Mouse (Mus musculus): Measurements from ENCODE around the gene Cacna1c. TPM values are rescaled to one million over a fixed set of nuclear protein-coding genes. Genes with fewer than 3 reads are reported as not detected.

Cacna1c gene
- polyA plus RNA-seq, 1 experiment from 2014 or later, result 7.3 TPM

GRCm38 (mm10) chr6:119082662-119083061 lies 113.6 kb downstream of the Cacna1c start:
- Histone ChIP-seq H3K4me2 (replicated peaks) (no peak overlapping the region), H3K4me3 (no peak overlapping the region), H3K4me1 (no peaks in the 10 kb centered on the region), H3K36me3 (no peaks in the 10 kb centered on the region), H3K9me3 (replicated peaks) (no peaks in the 10 kb centered on the region), H3K27me3 (no peaks in the 10 kb centered on the region), H3K9ac (no peak overlapping the region), H3K27ac (no peak overlapping the region)
- WGBS, result 72% methylated on average over 8 of the region's 8 CpGs
- ATAC-seq (ENCODE audit: low FRiP score), result no peak

GRCm38 (mm10) chr6:119081650-119082049 lies 114.6 kb downstream of the Cacna1c start:
- H3K9ac ChIP-seq, result no peak overlapping the region
- no peaks in the 10 kb centered on the region for H3K4me1 ChIP-seq
- 96% methylated on average over 12 of the region's 12 CpGs for WGBS
- H3K4me3 ChIP-seq, result no peak overlapping the region
- no peaks in the 10 kb centered on the region for H3K27me3 ChIP-seq
- H3K27ac ChIP-seq, result no peak overlapping the region
- no peak for ATAC-seq (ENCODE audit: low FRiP score)
- H3K36me3 ChIP-seq, result no peaks in the 10 kb centered on the region
- no peak overlapping the region for H3K4me2 ChIP-seq (replicated peaks)
- H3K9me3 ChIP-seq (replicated peaks), result no peaks in the 10 kb centered on the region

DNA sequence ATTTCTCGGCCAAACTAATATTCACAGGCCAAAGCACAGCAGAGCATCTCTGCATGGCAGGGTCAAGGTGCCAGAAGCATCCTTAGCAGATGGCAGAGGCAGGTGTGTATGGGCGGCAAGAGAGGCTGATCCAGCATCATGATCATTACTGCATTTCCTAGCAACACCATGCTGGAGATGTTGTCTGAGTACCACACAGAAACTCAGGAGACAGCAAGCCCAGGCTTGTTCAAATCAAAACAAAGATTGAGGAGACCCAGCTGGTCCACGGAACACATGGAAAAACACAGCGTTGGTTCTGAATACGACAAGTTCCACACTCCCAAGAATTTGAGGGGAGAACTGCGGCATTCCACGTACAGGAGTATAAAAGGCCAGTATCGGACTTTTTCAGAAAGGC lies 116.6 kb downstream of the Cacna1c start:
- ATAC-seq (ENCODE audit: low FRiP score), result no peak
- WGBS, result 75% methylated on average over 8 of the region's 8 CpGs

DNA sequence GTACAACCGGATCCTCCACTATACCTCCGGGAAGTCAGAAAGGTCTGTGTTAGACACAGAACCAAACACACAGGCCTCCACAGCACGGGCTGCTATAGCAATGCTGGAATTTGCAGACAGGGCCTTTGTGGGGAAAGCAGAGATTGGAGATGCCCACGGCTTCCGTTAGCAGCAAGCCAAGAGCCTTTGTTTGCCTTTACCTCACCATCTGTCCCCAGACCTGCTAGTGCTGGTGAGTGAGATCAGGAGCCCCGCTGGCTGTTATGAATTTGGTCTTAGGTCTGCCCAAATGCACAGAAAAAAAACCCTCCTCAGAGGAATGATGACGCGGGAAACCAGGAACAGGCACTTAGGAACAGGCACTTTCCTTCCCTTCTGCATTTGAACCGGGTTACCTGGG lies 117.3 kb downstream of the Cacna1c start:
- Histone ChIP-seq H3K9ac (no peak overlapping the region), H3K9me3 (replicated peaks) (no peaks in the 10 kb centered on the region), H3K36me3 (no peaks in the 10 kb centered on the region), H3K27me3 (no peaks in the 10 kb centered on the region), H3K4me3 (no peak overlapping the region), H3K4me1 (no peaks in the 10 kb centered on the region), H3K4me2 (replicated peaks) (no peak overlapping the region), H3K27ac (no peak overlapping the region)
- WGBS, result 79% methylated on average over 9 of the region's 9 CpGs
- ATAC-seq (ENCODE audit: low FRiP score), result no peak

More for the DNA sequence above, 116.6 kb downstream of the Cacna1c start:
- no peaks in the 10 kb centered on the region for H3K36me3 ChIP-seq
- no peak overlapping the region for H3K4me3 ChIP-seq
- H3K9me3 ChIP-seq (replicated peaks), result no peaks in the 10 kb centered on the region
- H3K27me3 ChIP-seq, result no peaks in the 10 kb centered on the region
- H3K4me2 ChIP-seq (replicated peaks), result no peak overlapping the region
- no peak overlapping the region for H3K9ac ChIP-seq
- H3K4me1 ChIP-seq, result no peaks in the 10 kb centered on the region
- no peak overlapping the region for H3K27ac ChIP-seq

GRCm38 (mm10) chr6:119077231-119077630 lies 119.0 kb downstream of the Cacna1c start:
- Histone ChIP-seq H3K9ac (no peak overlapping the region), H3K27ac (no peak overlapping the region), H3K36me3 (no peaks in the 10 kb centered on the region), H3K9me3 (replicated peaks) (no peaks in the 10 kb centered on the region), H3K4me1 (no peaks in the 10 kb centered on the region), H3K27me3 (no peaks in the 10 kb centered on the region), H3K4me2 (replicated peaks) (no peak overlapping the region), H3K4me3 (no peak overlapping the region)
- WGBS, result 94% methylated on average over 6 of the region's 6 CpGs
- no peak for ATAC-seq (ENCODE audit: low FRiP score)

DNA sequence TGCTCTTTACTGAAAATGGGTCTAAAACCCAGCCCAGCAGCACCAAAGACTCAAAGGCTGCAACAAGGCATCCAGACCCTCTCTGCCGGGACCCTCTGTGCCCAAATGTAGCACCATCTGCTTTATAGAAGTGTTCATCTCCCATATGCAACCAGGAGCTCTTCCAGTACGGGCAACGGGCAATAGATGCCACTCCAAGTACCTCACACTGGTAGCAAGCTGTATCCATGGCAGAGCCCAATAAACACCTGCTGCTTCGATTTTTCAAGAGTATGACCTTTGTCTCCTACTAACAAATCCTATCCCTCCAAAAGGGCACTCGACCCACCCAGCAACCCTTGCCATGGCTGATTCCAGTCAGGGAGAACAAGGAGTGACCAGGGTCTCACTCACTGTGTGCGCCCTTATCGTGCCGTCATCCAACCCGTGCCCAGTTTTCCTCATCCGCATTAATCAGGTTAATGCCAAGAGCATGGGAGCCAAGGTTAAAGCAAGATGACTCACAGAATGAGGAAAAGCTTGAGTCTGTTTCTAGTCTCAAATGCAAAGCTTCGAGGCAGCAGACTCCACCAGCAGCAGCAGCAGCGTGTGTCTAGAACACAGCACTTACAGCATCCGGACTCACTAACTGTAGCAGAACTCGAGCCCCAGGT lies 122.7 kb downstream of the Cacna1c start:
- no peak overlapping the region for H3K27ac ChIP-seq
- H3K36me3 ChIP-seq, result no peaks in the 10 kb centered on the region
- no peak overlapping the region for H3K4me3 ChIP-seq
- H3K27me3 ChIP-seq, result no peaks in the 10 kb centered on the region
- H3K4me1 ChIP-seq, result 0 out of 2 replicates have a peak, but pooled peaks cover 3% of the 10 kb centered on the region
- WGBS, result 92% methylated on average over 14 of the region's 14 CpGs
- H3K4me2 ChIP-seq (replicated peaks), result no peak overlapping the region
- ATAC-seq (ENCODE audit: low FRiP score), result no peak
- H3K9ac ChIP-seq, result no peak overlapping the region
- H3K9me3 ChIP-seq (replicated peaks), result no peaks in the 10 kb centered on the region

DNA sequence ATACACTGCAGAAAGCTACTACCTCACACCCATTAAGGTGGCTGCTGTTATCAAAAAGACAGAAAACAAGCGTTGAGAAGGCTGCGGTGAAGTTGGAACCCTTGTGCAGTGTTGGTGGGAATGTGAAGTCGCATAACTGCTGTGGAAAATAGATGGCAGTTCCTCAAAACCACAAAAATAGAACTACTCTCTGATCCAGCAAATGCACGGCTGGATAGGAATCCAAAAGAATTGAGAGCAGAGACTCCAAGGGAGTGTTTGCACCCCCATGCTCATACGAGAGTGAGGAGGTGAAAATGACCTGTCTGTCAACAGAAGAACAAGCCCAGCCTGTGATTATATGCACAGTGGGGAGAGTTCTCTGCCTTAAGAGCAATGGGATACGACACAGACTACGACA lies 123.4 kb downstream of the Cacna1c start:
- no peak for ATAC-seq (ENCODE audit: low FRiP score)
- WGBS, result 65% methylated on average over 7 of the region's 7 CpGs
- H3K9ac ChIP-seq, result no peak overlapping the region
- H3K27me3 ChIP-seq, result no peaks in the 10 kb centered on the region
- no peak overlapping the region for H3K4me3 ChIP-seq
- no peaks in the 10 kb centered on the region for H3K36me3 ChIP-seq
- H3K4me1 ChIP-seq, result 0 out of 2 replicates have a peak, but pooled peaks cover 3% of the 10 kb centered on the region
- no peaks in the 10 kb centered on the region for H3K9me3 ChIP-seq (replicated peaks)
- no peak overlapping the region for H3K27ac ChIP-seq
- H3K4me2 ChIP-seq (replicated peaks), result no peak overlapping the region

DNA sequence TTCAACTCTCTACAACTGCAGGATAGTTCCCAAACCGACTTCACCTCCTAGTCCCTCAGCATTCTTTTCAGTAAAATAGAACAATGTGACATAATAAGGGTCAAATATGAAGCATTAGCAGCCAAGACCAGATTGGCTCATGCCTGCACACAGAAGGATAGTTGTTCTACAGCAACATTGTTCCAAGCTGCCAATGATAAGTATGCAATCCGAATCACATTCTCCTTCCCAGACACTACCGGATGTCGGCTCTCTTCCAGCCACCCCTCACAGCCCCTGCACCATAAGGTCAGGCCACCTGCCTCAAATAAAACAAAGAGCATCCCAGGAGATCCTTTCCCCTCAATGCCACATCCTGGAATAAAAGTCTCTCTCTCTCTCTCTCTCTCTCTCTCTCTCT lies 125.4 kb downstream of the Cacna1c start:
- H3K27ac ChIP-seq, result no peak overlapping the region
- H3K4me3 ChIP-seq, result no peak overlapping the region
- WGBS, result 61% methylated on average over 4 of the region's 4 CpGs
- no peaks in the 10 kb centered on the region for H3K36me3 ChIP-seq
- no peak overlapping the region for H3K4me2 ChIP-seq (replicated peaks)
- H3K9me3 ChIP-seq (replicated peaks), result no peaks in the 10 kb centered on the region
- no peak overlapping the region for H3K9ac ChIP-seq
- H3K27me3 ChIP-seq, result no peaks in the 10 kb centered on the region
- no peak for ATAC-seq (ENCODE audit: low FRiP score)
- 0 out of 2 replicates have a peak, but pooled peaks cover 3% of the 10 kb centered on the region for H3K4me1 ChIP-seq

DNA sequence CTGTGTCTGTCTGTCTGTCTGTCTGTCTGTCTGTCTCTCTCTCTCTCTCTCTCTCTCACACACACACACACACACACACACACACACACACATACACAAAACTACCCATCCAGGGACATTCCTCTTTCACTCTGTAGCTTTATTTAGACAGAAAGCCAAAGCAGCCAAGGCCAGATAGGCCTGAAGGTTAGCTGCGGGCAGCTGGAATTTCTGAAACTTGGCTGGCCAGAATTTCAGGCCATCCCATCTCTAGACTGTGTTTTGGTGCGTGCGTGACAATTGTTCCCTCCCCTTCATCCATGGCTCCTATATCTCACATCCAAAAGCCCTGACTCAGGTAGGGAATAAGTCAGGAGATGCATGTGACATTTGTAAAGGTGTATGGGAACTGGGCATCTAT lies 125.9 kb downstream of the Cacna1c start:
- 0 out of 2 replicates have a peak, but pooled peaks cover 5% of the 10 kb centered on the region for H3K4me1 ChIP-seq
- H3K4me2 ChIP-seq (replicated peaks), result no peak overlapping the region
- H3K27ac ChIP-seq, result no peak overlapping the region
- no peaks in the 10 kb centered on the region for H3K27me3 ChIP-seq
- H3K9ac ChIP-seq, result no peak overlapping the region
- H3K36me3 ChIP-seq, result no peaks in the 10 kb centered on the region
- no peaks in the 10 kb centered on the region for H3K9me3 ChIP-seq (replicated peaks)
- WGBS, result 92% methylated on average over 3 of the region's 3 CpGs
- no peak for ATAC-seq (ENCODE audit: low FRiP score)
- H3K4me3 ChIP-seq, result no peak overlapping the region

DNA sequence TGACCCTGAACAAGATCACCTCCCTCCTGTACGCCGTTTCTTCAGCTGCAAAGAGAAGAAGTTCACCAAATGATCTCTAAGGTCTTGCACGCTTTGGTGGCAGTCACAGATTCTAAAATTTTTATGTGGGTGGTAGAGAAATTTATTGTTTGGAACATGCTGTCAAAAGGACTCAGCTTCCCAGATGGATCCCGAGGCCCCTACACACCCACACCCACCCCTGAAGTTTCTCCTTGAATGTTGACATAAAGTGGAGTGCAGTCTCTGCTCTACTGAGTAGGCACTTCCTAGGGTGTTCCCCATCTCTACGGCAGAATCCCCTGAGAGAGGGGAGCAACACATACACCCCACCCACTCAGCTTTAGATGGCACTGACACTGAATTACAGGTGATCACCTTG lies 127.1 kb downstream of the Cacna1c start:
- H3K4me3 ChIP-seq, result no peak overlapping the region
- WGBS, result 87% methylated on average over 5 of the region's 5 CpGs
- 0 out of 2 replicates have a peak, but pooled peaks cover 5% of the 10 kb centered on the region for H3K4me1 ChIP-seq
- H3K9me3 ChIP-seq (replicated peaks), result no peaks in the 10 kb centered on the region
- H3K27ac ChIP-seq, result no peak overlapping the region
- no peak for ATAC-seq (ENCODE audit: low FRiP score)
- no peak overlapping the region for H3K4me2 ChIP-seq (replicated peaks)
- H3K36me3 ChIP-seq, result no peaks in the 10 kb centered on the region
- no peak overlapping the region for H3K9ac ChIP-seq
- no peaks in the 10 kb centered on the region for H3K27me3 ChIP-seq

DNA sequence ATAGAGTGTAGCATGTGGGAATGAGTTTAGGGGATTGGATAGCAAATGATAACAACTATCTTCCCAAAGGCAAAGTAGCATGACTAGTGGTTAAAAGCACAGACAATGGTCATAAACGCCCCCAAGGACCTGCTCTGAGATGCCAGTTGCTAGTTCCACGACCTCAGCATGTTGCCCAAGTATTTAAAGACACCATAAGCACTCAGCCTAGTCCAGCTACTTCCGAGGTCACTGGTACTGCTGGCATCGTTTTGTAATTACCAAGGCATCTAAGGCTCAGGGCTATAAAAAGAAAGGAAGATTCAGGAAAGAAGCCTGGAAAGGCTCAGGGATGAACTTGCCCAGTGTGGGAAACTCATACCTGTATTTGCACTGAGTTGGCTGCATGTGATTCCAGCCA lies 127.6 kb downstream of the Cacna1c start:
- H3K4me3 ChIP-seq, result no peak overlapping the region
- no peaks in the 10 kb centered on the region for H3K36me3 ChIP-seq
- no peaks in the 10 kb centered on the region for H3K9me3 ChIP-seq (replicated peaks)
- no peak overlapping the region for H3K9ac ChIP-seq
- H3K27ac ChIP-seq, result no peak overlapping the region
- 0 out of 2 replicates have a peak, but pooled peaks cover 5% of the 10 kb centered on the region for H3K4me1 ChIP-seq
- ATAC-seq (ENCODE audit: low FRiP score), result no peak
- 83% methylated on average over 4 of the region's 4 CpGs for WGBS
- H3K4me2 ChIP-seq (replicated peaks), result no peak overlapping the region
- no peaks in the 10 kb centered on the region for H3K27me3 ChIP-seq

- WGBS, result 90% methylated on average over 5 of the region's 5 CpGs
- Histone ChIP-seq H3K4me1 (0 out of 2 replicates have a peak, but pooled peaks cover 7% of the 10 kb centered on the region), H3K4me2 (replicated peaks) (no peak overlapping the region), H3K4me3 (no peak overlapping the region), H3K27ac (no peak overlapping the region), H3K36me3 (no peaks in the 10 kb centered on the region), H3K9me3 (replicated peaks) (no peaks in the 10 kb centered on the region), H3K27me3 (no peaks in the 10 kb centered on the region), H3K9ac (no peak overlapping the region)
- ATAC-seq (ENCODE audit: low FRiP score), result no peak
Observed at GRCm38 (mm10) chr6:119064961-119065360, 131.3 kb downstream of the Cacna1c start.

- 91% methylated on average over 9 of the region's 9 CpGs for WGBS
- Histone ChIP-seq H3K27me3 (no peaks in the 10 kb centered on the region), H3K4me3 (no peak overlapping the region)
Observed at GRCm38 (mm10) chr6:119064430-119064829, 131.8 kb downstream of the Cacna1c start.

More at GRCm38 (mm10) chr6:119064430-119064829, 131.8 kb downstream of the Cacna1c start:
- 0 out of 2 replicates have a peak, but pooled peaks cover 7% of the 10 kb centered on the region for H3K4me1 ChIP-seq
- ATAC-seq (ENCODE audit: low FRiP score), result no peak
- H3K36me3 ChIP-seq, result no peaks in the 10 kb centered on the region
- no peak overlapping the region for H3K9ac ChIP-seq
- H3K9me3 ChIP-seq (replicated peaks), result no peaks in the 10 kb centered on the region
- H3K27ac ChIP-seq, result no peak overlapping the region
- H3K4me2 ChIP-seq (replicated peaks), result no peak overlapping the region
